Mouse (Mus musculus): ENCODE data around the gene Vkorc1l1.
A peak's percentile ranks its signal among the peaks of the same experiment; 100 is the strongest.
"Not testable (repeated sequence)": the region's sequence is repeated elsewhere in the genome, so short reads cannot be mapped to it uniquely, and the experiment has no call there.

Gene Vkorc1l1

GRCm38 (mm10) chr5:129941495-129942045 lies at the start of gene Vkorc1l1:
TSS of gene Vkorc1l1 (plus strand) at chr5:129941970.
- DNase-seq (ENCODE audit: low spot score), result peak; percentile 98

- peak; percentile 75 for DNase-seq (ENCODE audit: low spot score)
Observed at GRCm38 (mm10) chr5:129895198-129896088, 46.3 kb upstream of the Vkorc1l1 start, which contains the start of gene Zbed5. TSS of gene Zbed5 (plus strand) at chr5:129895723.

GRCm38 (mm10) chr5:129898449-129898848 lies 43.3 kb upstream of the Vkorc1l1 start, which contains the start of gene Phkg1:
TSS of gene Phkg1 (minus strand) at chr5:129898549.
- no peak for DNase-seq (ENCODE audit: low spot score)

- DNase-seq (ENCODE audit: low spot score), result no peak
Observed at GRCm38 (mm10) chr5:129907775-129908174, 34.0 kb upstream of the Vkorc1l1 start.

- peak; percentile 74 for DNase-seq (ENCODE audit: low spot score)
Observed at GRCm38 (mm10) chr5:129908242-129908965, 33.4 kb upstream of the Vkorc1l1 start, which contains the start of gene Nupr1l. TSS of gene Nupr1l (plus strand) at chr5:129908540.

GRCm38 (mm10) chr5:129909147-129909546 lies 32.6 kb upstream of the Vkorc1l1 start:
- DNase-seq (ENCODE audit: low spot score), result no peak

- DNase-seq (ENCODE audit: low spot score), result no peak
Observed at GRCm38 (mm10) chr5:129909591-129909990, 32.2 kb upstream of the Vkorc1l1 start.

- no peak for DNase-seq (ENCODE audit: low spot score)
Observed at GRCm38 (mm10) chr5:129914024-129914423, 27.7 kb upstream of the Vkorc1l1 start.

- DNase-seq (ENCODE audit: low spot score), result not testable (repeated sequence)
Observed at GRCm38 (mm10) chr5:129915491-129915890, 26.3 kb upstream of the Vkorc1l1 start.

- DNase-seq (ENCODE audit: low spot score), result no peak
Observed at GRCm38 (mm10) chr5:129918065-129918651, 23.6 kb upstream of the Vkorc1l1 start.

- DNase-seq (ENCODE audit: low spot score), result no peak
Observed at GRCm38 (mm10) chr5:129918752-129919151, 23.0 kb upstream of the Vkorc1l1 start.

GRCm38 (mm10) chr5:129919320-129919719 lies 22.4 kb upstream of the Vkorc1l1 start:
- DNase-seq (ENCODE audit: low spot score), result no peak

- no peak for DNase-seq (ENCODE audit: low spot score)
Observed at GRCm38 (mm10) chr5:129921972-129922371, 19.8 kb upstream of the Vkorc1l1 start.

- DNase-seq (ENCODE audit: low spot score), result no peak
Observed at GRCm38 (mm10) chr5:129924820-129925452, 16.8 kb upstream of the Vkorc1l1 start.

GRCm38 (mm10) chr5:129925933-129926332 lies 15.8 kb upstream of the Vkorc1l1 start:
- no peak for DNase-seq (ENCODE audit: low spot score)

GRCm38 (mm10) chr5:129929924-129930855 lies 11.6 kb upstream of the Vkorc1l1 start:
- DNase-seq (ENCODE audit: low spot score), result no peak

- no peak for DNase-seq (ENCODE audit: low spot score)
Observed at GRCm38 (mm10) chr5:129936941-129937340, 4.8 kb upstream of the Vkorc1l1 start.

- no peak for DNase-seq (ENCODE audit: low spot score)
Observed at GRCm38 (mm10) chr5:129940281-129940680, 1.5 kb upstream of the Vkorc1l1 start.

GRCm38 (mm10) chr5:129940736-129941494 lies 855 bp upstream of the Vkorc1l1 start:
- no peak for DNase-seq (ENCODE audit: low spot score)

All from spleen, adult 12 weeks (tissue).